Mouse (Mus musculus) liver, embryonic 15.5 days (tissue): ENCODE data around the gene Hist1h3b. TPM values are rescaled to one million over a fixed set of nuclear protein-coding genes. Genes with fewer than 3 reads are reported as not detected.

Source experiments
- microRNA-seq: library from miRNA; unstranded; fragments of <30 nt; microRNA quantifications from one replicate; pipeline ENCODE4, GENCODE M21; 2016
- polyA plus RNA-seq: library from polyadenylated mRNA; unstranded; fragments of >200 nt; fragmentation: Nextera tagmentation; extraction: Ambion mirVana; gene quantifications from 2 replicates; pipeline ENCODE4 v1.2.1, GENCODE M21; 2015

Gene Hist1h3b
- polyA plus RNA-seq, 1 experiment from 2014 or later, result 15.4 TPM

Small RNA genes within 50 kb of the gene (microRNA-seq; reads per million reads assigned to microRNA genes)
- gene Gm44314, result not detected
- gene Gm44484, result not detected

Other genes with a start within 250 kb of the Hist1h3b start
- gene Hist1h4h, start 221.2 kb upstream of the Hist1h3b start, polyA plus RNA-seq, result 4.6 and 7.0 TPM in 2 replicates
- 8.3 and 9.7 TPM in 2 replicates for gene Hist1h2af, start 218.4 kb upstream of the Hist1h3b start, polyA plus RNA-seq
- gene Hist1h3g, start 216.8 kb upstream of the Hist1h3b start, polyA plus RNA-seq, result 9.4 and 11.7 TPM in 2 replicates
- gene Hist1h2bh, start 208.9 kb upstream of the Hist1h3b start, polyA plus RNA-seq, result 1.5 and 1.6 TPM in 2 replicates
- 0.99 and 1.4 TPM in 2 replicates for gene Hist1h3f, start 208.2 kb upstream of the Hist1h3b start, polyA plus RNA-seq
- gene Hist1h4f, start 200.6 kb upstream of the Hist1h3b start, polyA plus RNA-seq, result 1.4 and 2.5 TPM in 2 replicates
- gene Hist1h1d, start 199.0 kb upstream of the Hist1h3b start, polyA plus RNA-seq, result 1.1 TPM in 2 replicates
- gene Hist1h3e, start 189.9 kb upstream of the Hist1h3b start, polyA plus RNA-seq, result 2.7 and 4.4 TPM in 2 replicates
- gene Hist1h2ae, start 181.0 kb upstream of the Hist1h3b start, polyA plus RNA-seq, result 75.0 and 100 TPM in 2 replicates
- 10.0 and 11.6 TPM in 2 replicates for gene Hist1h2bg, start 180.9 kb upstream of the Hist1h3b start, polyA plus RNA-seq
- 4.0 and 6.7 TPM in 2 replicates for gene Hist1h2bf, start 178.1 kb upstream of the Hist1h3b start, polyA plus RNA-seq
- gene Hist1h2ad, start 177.9 kb upstream of the Hist1h3b start, polyA plus RNA-seq, result 3.6 and 4.1 TPM in 2 replicates
- 6.0 and 7.4 TPM in 2 replicates for gene Hist1h3d, start 176.5 kb upstream of the Hist1h3b start, polyA plus RNA-seq
- 125 and 146 TPM in 2 replicates for gene Hist1h4d, start 170.7 kb upstream of the Hist1h3b start, polyA plus RNA-seq
- gene Hist1h2be, start 131.1 kb upstream of the Hist1h3b start, polyA plus RNA-seq, result 1.8 and 1.9 TPM in 2 replicates
- 24.7 and 26.6 TPM in 2 replicates for gene Hist1h1e, start 129.7 kb upstream of the Hist1h3b start, polyA plus RNA-seq
- 1.2 and 1.4 TPM in 2 replicates for gene Hist1h2ac, start 68.3 kb upstream of the Hist1h3b start, polyA plus RNA-seq
- 136 and 151 TPM in 2 replicates for gene Hist1h2bc, start 68.1 kb upstream of the Hist1h3b start, polyA plus RNA-seq
- 0.17 TPM in 1 of 2 replicates, not detected in the other for gene Hist1h1t, start 56.5 kb upstream of the Hist1h3b start, polyA plus RNA-seq
- 7.3 and 8.8 TPM in 2 replicates for gene Hist1h4c, start 53.8 kb upstream of the Hist1h3b start, polyA plus RNA-seq
- gene Hfe, start 41.4 kb upstream of the Hist1h3b start, polyA plus RNA-seq, result 13.6 and 16.4 TPM in 2 replicates
- gene Hist1h1c, start 13.5 kb upstream of the Hist1h3b start, polyA plus RNA-seq, result 81.0 and 85.5 TPM in 2 replicates
- gene Hist1h3c, start 6.7 kb upstream of the Hist1h3b start, polyA plus RNA-seq, result 6.4 and 7.3 TPM in 2 replicates
- 5.6 and 5.7 TPM in 2 replicates for gene Hist1h2bb, start 5.5 kb upstream of the Hist1h3b start, polyA plus RNA-seq
- 60.0 and 64.5 TPM in 2 replicates for gene Hist1h2ab, start 1.1 kb upstream of the Hist1h3b start, polyA plus RNA-seq
- gene Hist1h4b, start 4.7 kb downstream of the Hist1h3b start, polyA plus RNA-seq, result 2.7 and 4.1 TPM in 2 replicates
- gene Hist1h4a, start 9.0 kb downstream of the Hist1h3b start, polyA plus RNA-seq, result 0.40 TPM in 1 of 2 replicates, not detected in the other
- 6.4 and 7.6 TPM in 2 replicates for gene Hist1h3a, start 10.1 kb downstream of the Hist1h3b start, polyA plus RNA-seq
- gene Hist1h1a, start 11.4 kb downstream of the Hist1h3b start, polyA plus RNA-seq, result 3.5 and 4.3 TPM in 2 replicates
- gene Trim38, start 17.6 kb downstream of the Hist1h3b start, polyA plus RNA-seq, result not detected in 2 replicates
- gene Slc17a2, start 54.7 kb downstream of the Hist1h3b start, polyA plus RNA-seq, result 1.5 and 1.8 TPM in 2 replicates
- 6.5 and 7.5 TPM in 2 replicates for gene Slc17a3, start 87.2 kb downstream of the Hist1h3b start, polyA plus RNA-seq
- 0.32 and 0.59 TPM in 2 replicates for gene Slc17a1, start 115.5 kb downstream of the Hist1h3b start, polyA plus RNA-seq
- 0.09 and 0.24 TPM in 2 replicates for gene Slc17a4, start 162.7 kb downstream of the Hist1h3b start, polyA plus RNA-seq
- not detected in 2 replicates for gene Hist1h2ba, start 181.9 kb downstream of the Hist1h3b start, polyA plus RNA-seq
- gene Hist1h2aa, start 182.2 kb downstream of the Hist1h3b start, polyA plus RNA-seq, result not detected in 2 replicates
- not detected in 2 replicates for gene Scgn, start 238.9 kb downstream of the Hist1h3b start, polyA plus RNA-seq